Mouse (Mus musculus) ovary, adult 18-20 months (tissue): ENCODE measurements around the gene Mustn1.

Source experiments
- DNase-seq: peaks from one replicate; pipeline ENCODE4 v3.0.0; 2022; ENCODE audit warnings: low spot score, mixed read lengths

Gene Mustn1

GRCm38 (mm10) chr14:30878958-30879571 is at the start of gene Mustn1:
Gene Mustn1, plus strand, starts transcription at chr14:30879200.
- no peak for DNase-seq

GRCm38 (mm10) chr14:30837416-30837996 is 41.5 kb upstream of the Mustn1 start:
- no peak for DNase-seq

GRCm38 (mm10) chr14:30843701-30844100 is 35.3 kb upstream of the Mustn1 start:
- DNase-seq = no peak

GRCm38 (mm10) chr14:30850504-30850903 is 28.5 kb upstream of the Mustn1 start:
- DNase-seq = no peak

- no peak for DNase-seq
Measured at GRCm38 (mm10) chr14:30852325-30852724, 26.7 kb upstream of the Mustn1 start.

- no peak for DNase-seq
Measured at GRCm38 (mm10) chr14:30855316-30855715, 23.7 kb upstream of the Mustn1 start.

- DNase-seq = no peak
Measured at GRCm38 (mm10) chr14:30856885-30857507, 22.0 kb upstream of the Mustn1 start.

GRCm38 (mm10) chr14:30857990-30858389 is 21.0 kb upstream of the Mustn1 start:
- DNase-seq = no peak

GRCm38 (mm10) chr14:30861421-30862125 is 17.4 kb upstream of the Mustn1 start:
- no peak for DNase-seq

GRCm38 (mm10) chr14:30862368-30862767 is 16.6 kb upstream of the Mustn1 start:
- no peak for DNase-seq

- no peak for DNase-seq
Measured at GRCm38 (mm10) chr14:30865311-30865710, 13.7 kb upstream of the Mustn1 start.

GRCm38 (mm10) chr14:30867042-30867441 is 12.0 kb upstream of the Mustn1 start:
- no peak for DNase-seq

GRCm38 (mm10) chr14:30868826-30869225 is 10.2 kb upstream of the Mustn1 start:
- DNase-seq = no peak

GRCm38 (mm10) chr14:30869391-30869801 is 9.6 kb upstream of the Mustn1 start:
- no peak for DNase-seq

GRCm38 (mm10) chr14:30870206-30871147 is 8.5 kb upstream of the Mustn1 start:
- no peak for DNase-seq

GRCm38 (mm10) chr14:30874095-30874700 is 4.8 kb upstream of the Mustn1 start:
- no peak for DNase-seq

- no peak for DNase-seq
Measured at GRCm38 (mm10) chr14:30875130-30875865, 3.7 kb upstream of the Mustn1 start.

GRCm38 (mm10) chr14:30875955-30876354 is 3.0 kb upstream of the Mustn1 start:
- no peak for DNase-seq

GRCm38 (mm10) chr14:30876451-30876850 is 2.5 kb upstream of the Mustn1 start:
- DNase-seq = no peak

GRCm38 (mm10) chr14:30877827-30878226 is 1.2 kb upstream of the Mustn1 start:
- no peak for DNase-seq

- DNase-seq = no peak
Measured at GRCm38 (mm10) chr14:30879794-30880193, 794 bp downstream of the Mustn1 start.
